Mouse (Mus musculus) CH12.LX (cell line): Measurements from ENCODE around the gene Fnd3c2.

Experiments
- BHLHE40 ChIP-seq: IDR thresholded peaks from 2 replicates; pipeline ENCODE4 v1.6.1; 2011; ENCODE audit warnings: mild to moderate bottlenecking, low read depth, low read length, improper control_type of control experiment
- CTCF ChIP-seq, 2 experiments: IDR thresholded peaks in 1 of 2; conservative IDR thresholded peaks in 1 of 2; 2 replicates each; pipeline ENCODE4 v1.5.1; 2011 to 2012; ENCODE audit warnings: low read depth in 2 of 2, low read length in 2 of 2, improper control_type of control experiment in 1 of 2, inconsistent platforms in 1 of 2, mild to moderate bottlenecking in 1 of 2, moderate library complexity in 1 of 2
- GABPA ChIP-seq: IDR thresholded peaks from 2 replicates; pipeline ENCODE4 v1.6.1; 2012; ENCODE audit warnings: low read depth, low read length, improper control_type of control experiment, inconsistent platforms; ENCODE audit not compliant: insufficient replicate concordance
- KAT2A ChIP-seq: IDR thresholded peaks from 2 replicates; pipeline ENCODE4 v1.6.1; 2012; ENCODE audit warnings: low read length, improper control_type of control experiment, inconsistent platforms; ENCODE audit not compliant: insufficient replicate concordance
- MAFK ChIP-seq: IDR thresholded peaks from 2 replicates; pipeline ENCODE4 v1.6.1; 2011; ENCODE audit warnings: low read length, improper control_type of control experiment; ENCODE audit not compliant: insufficient replicate concordance
- MAX ChIP-seq: IDR thresholded peaks from 2 replicates; pipeline ENCODE4 v1.6.1; 2011; ENCODE audit warnings: low read length, improper control_type of control experiment
- MAZ ChIP-seq: IDR thresholded peaks from 2 replicates; pipeline ENCODE4 v1.6.1; 2012; ENCODE audit warnings: low read depth, mild to moderate bottlenecking, inconsistent platforms, low read length, improper control_type of control experiment, moderate library complexity
- MYC ChIP-seq: IDR thresholded peaks from 2 replicates; pipeline ENCODE4 v1.6.1; 2011; ENCODE audit warnings: low read depth, mild to moderate bottlenecking, improper control_type of control experiment, low read length
- POLR2A ChIP-seq: IDR thresholded peaks from 2 replicates; pipeline ENCODE4 v1.6.1; 2011; ENCODE audit warnings: low read depth, mild to moderate bottlenecking, improper control_type of control experiment, low read length
- USF1 ChIP-seq: IDR thresholded peaks from 2 replicates; pipeline ENCODE4 v1.6.1; 2014; ENCODE audit warnings: low read depth, mild to moderate bottlenecking, inconsistent platforms, low read length, improper control_type of control experiment
- ZC3H11A ChIP-seq: IDR thresholded peaks from 2 replicates; pipeline ENCODE4 v1.6.1; 2012; ENCODE audit warnings: low read depth, mild to moderate bottlenecking, inconsistent platforms, low read length, improper control_type of control experiment
- ZNF384 ChIP-seq: IDR thresholded peaks from 2 replicates; pipeline ENCODE4 v1.6.1; 2012; ENCODE audit warnings: low read depth, low read length, improper control_type of control experiment, inconsistent platforms

- TF ChIP-seq MAX (no peak), ZC3H11A (no peak), MAZ (no peak), USF1 (no peak), CTCF (conservative IDR thresholded peaks at IDR 0.05 in 1 of 2, IDR thresholded peaks at IDR 0.05 in 1 of 2; ENCODE audit: low read depth in 2 of 2, low read length in 2 of 2) (no peak), POLR2A (no peak), GABPA (no peak), MAFK (peak; percentile 89), MYC (no peak), BHLHE40 (no peak), ZNF384 (no peak), KAT2A (no peak)
These were observed 46.1 kb downstream of the Fnd3c2 start for GRCm38 (mm10) chrX:106209100-106209499.
